Mouse (Mus musculus): ENCODE results near the gene Rxfp4. TPM values are rescaled to one million over a fixed set of nuclear protein-coding genes. Genes with fewer than 3 reads are reported as not detected.
A peak's percentile ranks its signal among the peaks of the same experiment; 100 is the strongest.

Rxfp4 gene
- total and polyA plus RNA-seq, 2 experiments from 2014 or later, result not detected

GRCm38 (mm10) chr3:88647076-88647475, 5.9 kb downstream of the Rxfp4 start:
- 86% methylated on average over 3 of the region's 3 CpGs for WGBS
- Histone ChIP-seq H3K27me3 (ENCODE audit: insufficient read depth, low read length) (no peaks in the 10 kb centered on the region), H3K4me3 (ENCODE audit: low read depth, low read length) (no peak overlapping the region), H3K9me3 (ENCODE audit: low read length) (no peaks in the 10 kb centered on the region), H3K9ac (no peak overlapping the region), H3K36me3 (ENCODE audit: insufficient read depth) (peaks cover 65% of the 10 kb centered on the region), H3K4me1 (ENCODE audit: insufficient read depth) (no peaks in the 10 kb centered on the region), H3K27ac (ENCODE audit: low read depth, low read length) (peak overlapping the region; percentile 23; the same call in 1 of the 2 replicates), H3K4me2 (ENCODE audit: low read depth) (no peak overlapping the region)
- DNase-seq, result no peak
- ATAC-seq, result no peak
- no peak for TF ChIP-seq CTCF (IDR thresholded peaks at IDR 0.05; ENCODE audit: low read depth)

- no peak for DNase-seq
- Histone ChIP-seq H3K36me3 (ENCODE audit: insufficient read depth) (peaks cover 71% of the 10 kb centered on the region), H3K4me2 (ENCODE audit: low read depth) (no peak overlapping the region), H3K4me3 (ENCODE audit: low read depth, low read length) (no peak overlapping the region), H3K9ac (no peak overlapping the region), H3K27ac (ENCODE audit: low read depth, low read length) (no peak overlapping the region), H3K4me1 (ENCODE audit: insufficient read depth) (no peaks in the 10 kb centered on the region), H3K27me3 (ENCODE audit: insufficient read depth, low read length) (no peaks in the 10 kb centered on the region), H3K9me3 (ENCODE audit: low read length) (no peaks in the 10 kb centered on the region)
- ATAC-seq, result no peak
- 88% methylated on average over 6 of the region's 6 CpGs for WGBS
- no peak for TF ChIP-seq CTCF (IDR thresholded peaks at IDR 0.05; ENCODE audit: low read depth)
These were observed 6.4 kb downstream of the Rxfp4 start for GRCm38 (mm10) chr3:88646426-88646995.

GRCm38 (mm10) chr3:88645937-88646336, 7.0 kb downstream of the Rxfp4 start:
- Histone ChIP-seq H3K27me3 (ENCODE audit: insufficient read depth, low read length) (no peaks in the 10 kb centered on the region), H3K27ac (ENCODE audit: low read depth, low read length) (no peak overlapping the region), H3K9ac (no peak overlapping the region), H3K9me3 (ENCODE audit: low read length) (no peaks in the 10 kb centered on the region), H3K4me1 (ENCODE audit: insufficient read depth) (no peaks in the 10 kb centered on the region), H3K4me3 (ENCODE audit: low read depth, low read length) (no peak overlapping the region), H3K4me2 (ENCODE audit: low read depth) (no peak overlapping the region), H3K36me3 (ENCODE audit: insufficient read depth) (peaks cover 72% of the 10 kb centered on the region)
- TF ChIP-seq CTCF (IDR thresholded peaks at IDR 0.05; ENCODE audit: low read depth), result no peak
- DNase-seq (no peak), ATAC-seq (no peak)
- WGBS, result 92% methylated on average over 12 of the region's 12 CpGs

GRCm38 (mm10) chr3:88643078-88643477, 9.9 kb downstream of the Rxfp4 start:
- WGBS, result 79% methylated on average over 5 of the region's 5 CpGs
- no peak for DNase-seq
- no peak overlapping the region for H3K4me3 ChIP-seq (ENCODE audit: low read depth, low read length)
- H3K9me3 ChIP-seq (ENCODE audit: low read length), result no peaks in the 10 kb centered on the region
- no peaks in the 10 kb centered on the region for H3K27me3 ChIP-seq (ENCODE audit: insufficient read depth, low read length)
- ATAC-seq, result no peak
- no peak overlapping the region for H3K27ac ChIP-seq (ENCODE audit: low read depth, low read length)
- no peak overlapping the region for H3K4me2 ChIP-seq (ENCODE audit: low read depth)
- no peak overlapping the region for H3K9ac ChIP-seq
- H3K4me1 ChIP-seq (ENCODE audit: insufficient read depth), result no peaks in the 10 kb centered on the region
- H3K36me3 ChIP-seq (ENCODE audit: insufficient read depth), result peaks cover 84% of the 10 kb centered on the region
- TF ChIP-seq CTCF (IDR thresholded peaks at IDR 0.05; ENCODE audit: low read depth), result no peak

DNA sequence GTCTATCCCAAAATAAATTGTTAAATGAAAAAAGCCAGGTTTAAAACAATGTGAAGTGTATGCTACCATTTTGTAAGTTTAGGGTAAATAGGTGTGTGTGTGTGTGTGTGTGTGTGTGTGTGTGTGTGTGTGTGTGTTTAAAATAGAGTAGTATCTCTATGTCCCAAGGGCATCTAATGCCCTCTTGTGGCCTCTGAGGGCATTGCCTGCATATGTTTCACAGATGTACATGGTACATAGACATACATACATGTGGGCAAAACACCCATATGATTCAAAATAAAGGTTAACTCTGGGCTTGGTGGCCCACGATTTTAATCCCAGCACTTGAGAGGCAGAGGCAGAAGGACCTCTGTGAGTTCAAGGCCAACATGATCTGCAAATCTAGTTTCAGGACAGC, 12.3 kb downstream of the Rxfp4 start:
- DNase-seq (peak; percentile 79), ATAC-seq (peak; percentile 84)
- no peaks in the 10 kb centered on the region for H3K27me3 ChIP-seq (ENCODE audit: insufficient read depth, low read length)
- H3K27ac ChIP-seq (ENCODE audit: low read depth, low read length), result no peak overlapping the region
- no peak overlapping the region for H3K4me2 ChIP-seq (ENCODE audit: low read depth)
- 82% methylated on average over 1 of the region's 1 CpGs for WGBS
- peak; percentile 80 for TF ChIP-seq CTCF (IDR thresholded peaks at IDR 0.05; ENCODE audit: low read depth)
- H3K4me1 ChIP-seq (ENCODE audit: insufficient read depth), result no peaks in the 10 kb centered on the region
- no peak overlapping the region for H3K9ac ChIP-seq
- H3K9me3 ChIP-seq (ENCODE audit: low read length), result no peaks in the 10 kb centered on the region
- H3K4me3 ChIP-seq (ENCODE audit: low read depth, low read length), result no peak overlapping the region
- peaks cover 80% of the 10 kb centered on the region for H3K36me3 ChIP-seq (ENCODE audit: insufficient read depth)

DNA sequence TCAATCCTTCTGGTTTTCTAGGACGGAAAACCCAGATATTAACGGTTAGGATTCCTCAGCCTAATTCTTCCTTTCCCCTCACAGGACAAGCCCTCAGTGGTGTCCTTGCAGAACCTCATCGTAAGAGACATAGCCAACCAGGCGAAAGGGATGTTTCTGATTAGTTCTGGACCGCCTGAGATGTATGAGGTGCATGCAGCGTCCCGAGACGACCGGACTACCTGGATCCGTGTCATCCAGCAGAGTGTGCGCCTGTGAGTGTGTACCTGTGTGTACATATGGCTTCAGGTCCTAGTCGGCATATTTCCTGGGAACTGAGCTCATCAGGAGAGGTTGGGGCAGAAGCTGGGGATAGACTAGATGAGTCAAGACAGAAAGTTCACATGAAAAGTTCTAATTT, 13.7 kb downstream of the Rxfp4 start:
- no peak for DNase-seq
- TF ChIP-seq CTCF (IDR thresholded peaks at IDR 0.05; ENCODE audit: low read depth), result no peak
- no peak overlapping the region for H3K4me3 ChIP-seq (ENCODE audit: low read depth, low read length)
- H3K4me2 ChIP-seq (ENCODE audit: low read depth), result no peak overlapping the region
- H3K9me3 ChIP-seq (ENCODE audit: low read length), result no peaks in the 10 kb centered on the region
- H3K27ac ChIP-seq (ENCODE audit: low read depth, low read length), result no peak overlapping the region
- H3K27me3 ChIP-seq (ENCODE audit: insufficient read depth, low read length), result no peaks in the 10 kb centered on the region
- H3K4me1 ChIP-seq (ENCODE audit: insufficient read depth), result no peaks in the 10 kb centered on the region
- no peak for ATAC-seq
- H3K36me3 ChIP-seq (ENCODE audit: insufficient read depth), result peaks cover 82% of the 10 kb centered on the region
- H3K9ac ChIP-seq, result no peak overlapping the region
- whole genome bisulfite sequencing, result 96% methylated on average over 12 of the region's 12 CpGs

DNA sequence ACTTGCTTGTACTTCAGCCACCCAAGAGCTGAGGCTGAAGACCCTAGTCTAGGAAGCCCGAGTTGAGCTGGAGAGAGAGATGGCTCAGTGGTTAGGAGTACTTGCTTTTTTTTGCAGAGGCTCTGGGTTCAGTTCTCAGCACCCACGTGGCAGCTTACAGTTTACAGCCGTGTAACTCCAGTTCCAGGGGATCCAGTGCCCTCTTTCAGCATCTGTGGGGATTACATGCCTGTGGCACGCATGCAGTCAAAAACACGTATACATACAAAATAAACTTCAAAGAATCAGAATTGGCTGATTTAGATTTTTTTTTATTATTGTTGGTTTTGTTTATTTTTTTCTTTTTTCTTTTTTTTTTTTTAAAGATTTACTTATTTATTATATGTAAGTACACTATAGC, 15.8 kb downstream of the Rxfp4 start:
- H3K4me2 ChIP-seq (ENCODE audit: low read depth), result no peak overlapping the region
- peaks cover 82% of the 10 kb centered on the region for H3K36me3 ChIP-seq (ENCODE audit: insufficient read depth)
- no peak overlapping the region for H3K27ac ChIP-seq (ENCODE audit: low read depth, low read length)
- no peaks in the 10 kb centered on the region for H3K9me3 ChIP-seq (ENCODE audit: low read length)
- WGBS, result 95% methylated on average over 5 of the region's 5 CpGs
- H3K4me3 ChIP-seq (ENCODE audit: low read depth, low read length), result no peak overlapping the region
- no peak for TF ChIP-seq CTCF (IDR thresholded peaks at IDR 0.05; ENCODE audit: low read depth)
- no peak overlapping the region for H3K9ac ChIP-seq
- no peak for ATAC-seq
- DNase-seq, result no peak
- no peaks in the 10 kb centered on the region for H3K27me3 ChIP-seq (ENCODE audit: insufficient read depth, low read length)
- no peaks in the 10 kb centered on the region for H3K4me1 ChIP-seq (ENCODE audit: insufficient read depth)

Data from forebrain, postnatal 0 days (tissue).